Mouse (Mus musculus): ENCODE results near the gene Sec24d. TPM values are rescaled to one million over a fixed set of nuclear protein-coding genes. Genes with fewer than 3 reads are reported as not detected.

Gene Sec24d
- 53.1 and 55.6 TPM in 2 replicates for polyA plus RNA-seq (2015; fragmentation: Nextera tagmentation; extraction: Ambion mirVana)

DNA sequence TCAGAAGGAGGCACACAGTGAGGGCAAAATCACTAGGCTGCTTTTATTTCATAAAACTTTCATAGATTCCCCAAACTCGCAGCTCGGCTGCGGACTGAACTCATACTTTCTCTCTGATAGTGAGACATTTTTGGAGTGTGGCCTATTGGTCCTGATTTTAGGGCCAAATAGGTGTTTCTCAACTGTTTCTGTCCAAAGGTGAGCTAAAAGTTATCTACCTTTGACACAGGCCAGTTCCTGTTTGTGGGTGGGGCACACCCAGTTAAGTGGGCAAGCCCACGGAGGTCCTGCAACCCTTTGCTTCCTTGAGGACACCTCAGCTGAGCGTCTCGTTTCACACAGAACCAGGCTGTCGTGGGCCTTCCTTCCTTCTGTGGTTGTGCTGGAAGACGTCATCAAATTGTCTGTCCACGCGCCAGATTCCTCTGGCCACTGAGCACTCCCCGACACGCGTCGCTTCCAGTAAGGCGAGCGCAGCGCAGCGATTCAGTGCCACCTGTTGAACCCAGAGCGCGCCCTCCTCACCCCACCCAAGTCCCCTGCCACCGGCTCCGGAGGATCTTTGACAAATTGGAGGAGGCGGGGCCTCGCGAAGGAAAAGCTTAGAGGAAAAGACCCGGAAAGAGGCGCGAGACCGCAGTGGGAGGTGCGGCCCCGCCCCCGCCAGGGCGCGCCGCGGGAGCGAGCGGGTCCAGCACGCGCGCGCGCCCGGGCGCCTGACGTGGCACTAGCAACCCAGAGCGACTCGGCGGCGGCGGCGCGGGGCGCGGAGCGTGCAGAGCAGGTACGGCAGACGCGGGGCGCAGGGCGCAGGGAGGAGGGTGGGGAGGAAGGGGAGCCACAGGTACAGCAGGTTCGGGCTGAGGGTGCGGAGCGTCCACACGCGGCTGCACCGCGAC is at the start of gene Sec24d:
Gene Sec24d (plus strand): TSS at position 703 of the 899 bp plus-strand sequence.
- Histone ChIP-seq H3K9me3 (ENCODE audit: control insufficient read depth, low read length) (no peaks in the 10 kb centered on the region), H3K27me3 (ENCODE audit: control insufficient read depth, insufficient read depth, low read length) (no peaks in the 10 kb centered on the region), H3K4me1 (replicated peaks; ENCODE audit: control insufficient read depth, insufficient read depth) (no peaks in the 10 kb centered on the region), H3K4me3 (ENCODE audit: low read depth, low read length) (peak within 1 kb of the TSS; percentile 79), H3K4me2 (replicated peaks; ENCODE audit: low read depth) (peak within 1 kb of the TSS; percentile 75), H3K36me3 (ENCODE audit: control insufficient read depth, insufficient read depth, low read length) (peaks cover 6% of the 10 kb centered on the region), H3K9ac (ENCODE audit: low read length) (peak within 1 kb of the TSS; percentile 85), H3K27ac (replicated peaks) (peak within 1 kb of the TSS; percentile 91)
- no peak for TF ChIP-seq CTCF (IDR thresholded peaks at IDR 0.05; ENCODE audit: low read depth)
- TF ChIP-seq EP300 (optimal IDR thresholded peaks at IDR 0.05) = no peak
- DNase-seq (ENCODE audit: low spot score) (peak; percentile 93), ATAC-seq (ENCODE audit: low FRiP score, low TSS enrichment) (peak; percentile 93)
- 2% methylated on average over 65 of the region's 68 CpGs for WGBS

DNA sequence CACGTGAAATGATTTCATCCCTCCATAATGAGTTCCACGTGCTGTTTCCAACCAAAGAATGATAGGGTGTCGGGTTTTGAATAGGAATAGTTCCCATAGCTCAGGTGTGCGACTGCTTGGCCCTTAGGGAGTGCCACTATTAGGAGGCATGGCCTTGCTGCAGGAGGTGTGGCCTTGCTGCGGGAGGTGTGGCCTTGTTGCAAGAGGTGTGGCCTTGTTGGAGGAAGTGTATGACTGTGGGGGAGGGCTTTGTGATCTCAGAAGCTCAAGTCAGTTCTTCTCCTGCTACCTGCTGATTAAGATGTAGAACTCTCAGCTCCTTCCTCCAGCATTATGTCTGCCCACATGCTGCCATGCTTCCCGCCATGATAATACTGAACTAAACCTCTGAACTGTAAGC is 48.6 kb upstream of the Sec24d start:
- ATAC-seq (ENCODE audit: low FRiP score, low TSS enrichment) = peak; percentile 74; the same call in 1 of the 2 replicates

DNA sequence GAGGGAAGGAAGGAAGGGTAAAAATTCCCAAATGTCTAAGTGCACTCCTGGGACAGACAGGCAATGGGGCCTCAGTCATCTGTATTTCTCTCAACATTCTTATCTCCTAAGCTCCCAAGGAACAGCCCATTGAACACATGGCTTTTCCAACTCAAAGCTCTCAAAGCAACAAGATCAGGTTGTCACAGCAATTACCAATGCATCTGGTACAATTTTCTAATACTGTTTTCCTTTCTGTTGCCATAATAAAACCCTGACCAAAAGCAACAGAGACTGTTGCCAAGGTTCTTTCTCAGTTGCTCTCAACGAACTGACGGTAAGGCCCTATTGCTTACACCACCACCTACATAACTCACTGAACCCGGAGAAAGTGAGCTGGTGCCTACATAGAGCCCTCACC is 40.0 kb upstream of the Sec24d start:
- WGBS = 81% methylated on average over 3 of the region's 3 CpGs
- H3K4me1 ChIP-seq (replicated peaks; ENCODE audit: control insufficient read depth, insufficient read depth) = no peaks in the 10 kb centered on the region
- no peak overlapping the region for H3K4me2 ChIP-seq (replicated peaks; ENCODE audit: low read depth)

More for the DNA sequence above, 48.6 kb upstream of the Sec24d start:
- 54% methylated on average over 6 of the region's 6 CpGs for WGBS
- TF ChIP-seq CTCF (IDR thresholded peaks at IDR 0.05; ENCODE audit: low read depth) = no peak
- no peak for TF ChIP-seq EP300 (optimal IDR thresholded peaks at IDR 0.05)
- DNase-seq (ENCODE audit: low spot score) = peak; percentile 36
- Histone ChIP-seq H3K36me3 (ENCODE audit: control insufficient read depth, insufficient read depth, low read length) (no peaks in the 10 kb centered on the region), H3K4me3 (ENCODE audit: low read depth, low read length) (no peak overlapping the region), H3K9ac (ENCODE audit: low read length) (no peak overlapping the region), H3K27me3 (ENCODE audit: control insufficient read depth, insufficient read depth, low read length) (no peaks in the 10 kb centered on the region), H3K4me1 (replicated peaks; ENCODE audit: control insufficient read depth, insufficient read depth) (no peaks in the 10 kb centered on the region), H3K4me2 (replicated peaks; ENCODE audit: low read depth) (no peak overlapping the region), H3K9me3 (ENCODE audit: control insufficient read depth, low read length) (no peaks in the 10 kb centered on the region), H3K27ac (replicated peaks) (no peak overlapping the region)

DNA sequence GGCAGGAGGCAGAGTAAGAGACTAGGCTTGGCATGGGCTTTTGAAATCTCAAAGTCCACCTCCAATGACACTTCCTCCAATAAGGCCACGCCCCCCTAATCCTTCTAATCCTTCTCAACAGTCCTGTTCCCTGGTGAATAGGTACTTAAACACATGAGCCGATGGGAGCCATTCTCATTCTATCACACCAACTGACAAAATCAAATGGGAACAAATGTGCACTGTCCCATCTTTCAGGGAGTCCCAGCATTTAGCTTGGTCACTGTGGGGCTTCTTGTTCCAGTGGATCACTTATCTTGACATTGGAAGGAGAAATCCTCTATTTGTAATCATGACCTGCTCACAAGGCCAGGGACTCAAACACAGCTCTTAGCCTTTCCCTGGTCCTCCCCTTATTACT is 35.6 kb upstream of the Sec24d start:
- ATAC-seq (ENCODE audit: low FRiP score, low TSS enrichment) = no peak
- Histone ChIP-seq H3K4me3 (ENCODE audit: low read depth, low read length) (no peak overlapping the region), H3K4me2 (replicated peaks; ENCODE audit: low read depth) (no peak overlapping the region), H3K9me3 (ENCODE audit: control insufficient read depth, low read length) (no peaks in the 10 kb centered on the region), H3K36me3 (ENCODE audit: control insufficient read depth, insufficient read depth, low read length) (no peaks in the 10 kb centered on the region), H3K27ac (replicated peaks) (no peak overlapping the region), H3K4me1 (replicated peaks; ENCODE audit: control insufficient read depth, insufficient read depth) (no peaks in the 10 kb centered on the region), H3K9ac (ENCODE audit: low read length) (no peak overlapping the region), H3K27me3 (ENCODE audit: control insufficient read depth, insufficient read depth, low read length) (no peaks in the 10 kb centered on the region)
- no peak for DNase-seq (ENCODE audit: low spot score)
- 82% methylated on average over 2 of the region's 2 CpGs for WGBS
- no peak for TF ChIP-seq EP300 (optimal IDR thresholded peaks at IDR 0.05)
- TF ChIP-seq CTCF (IDR thresholded peaks at IDR 0.05; ENCODE audit: low read depth) = no peak

More for the DNA sequence above, 40.0 kb upstream of the Sec24d start:
- Histone ChIP-seq H3K36me3 (ENCODE audit: control insufficient read depth, insufficient read depth, low read length) (no peaks in the 10 kb centered on the region), H3K27ac (replicated peaks) (no peak overlapping the region), H3K27me3 (ENCODE audit: control insufficient read depth, insufficient read depth, low read length) (no peaks in the 10 kb centered on the region), H3K4me3 (ENCODE audit: low read depth, low read length) (no peak overlapping the region), H3K9me3 (ENCODE audit: control insufficient read depth, low read length) (no peaks in the 10 kb centered on the region), H3K9ac (ENCODE audit: low read length) (no peak overlapping the region)
- no peak for ATAC-seq (ENCODE audit: low FRiP score, low TSS enrichment)
- TF ChIP-seq CTCF (IDR thresholded peaks at IDR 0.05; ENCODE audit: low read depth) (no peak), EP300 (optimal IDR thresholded peaks at IDR 0.05) (no peak)
- no peak for DNase-seq (ENCODE audit: low spot score)

DNA sequence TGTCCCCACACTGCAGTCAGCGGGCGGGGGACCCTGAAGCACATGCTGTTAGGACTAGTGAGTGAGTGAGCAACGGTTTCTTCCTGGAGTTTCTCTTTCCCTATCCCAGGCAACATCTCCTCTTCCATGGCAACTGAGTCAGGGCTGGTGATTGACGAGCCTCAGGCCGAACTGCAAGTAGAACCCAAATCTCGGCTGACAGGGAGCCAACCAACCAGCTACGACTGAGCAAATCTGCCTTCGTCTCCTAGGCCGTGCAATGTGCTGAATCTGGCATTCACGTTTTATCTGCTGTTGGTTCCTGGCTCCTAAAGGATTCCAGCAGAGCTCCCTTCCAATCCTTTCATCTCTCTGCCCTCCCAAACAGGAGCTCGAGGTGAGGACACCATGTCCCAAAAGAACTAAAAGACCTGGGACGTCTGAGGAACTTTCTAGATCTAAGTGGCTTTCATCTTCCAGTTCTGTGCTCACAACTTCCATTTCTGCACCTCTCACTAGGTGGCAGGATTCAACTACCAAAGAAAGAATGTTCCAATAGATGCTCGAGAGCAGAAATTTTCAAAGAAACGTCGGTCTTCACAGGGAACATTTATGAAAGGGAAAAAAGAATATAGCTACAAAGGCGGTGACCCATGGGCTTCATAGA is 32.9 kb upstream of the Sec24d start:
- H3K27me3 ChIP-seq (ENCODE audit: control insufficient read depth, insufficient read depth, low read length) = no peaks in the 10 kb centered on the region
- peak overlapping the region; percentile 45 for H3K27ac ChIP-seq (replicated peaks)
- H3K4me3 ChIP-seq (ENCODE audit: low read depth, low read length) = peak overlapping the region; percentile 28
- H3K9me3 ChIP-seq (ENCODE audit: control insufficient read depth, low read length) = no peaks in the 10 kb centered on the region
- no peak for DNase-seq (ENCODE audit: low spot score)
- ATAC-seq (ENCODE audit: low FRiP score, low TSS enrichment) = peak; percentile 44; the same call in 1 of the 2 replicates
- no peak for TF ChIP-seq EP300 (optimal IDR thresholded peaks at IDR 0.05)
- TF ChIP-seq CTCF (IDR thresholded peaks at IDR 0.05; ENCODE audit: low read depth) = peak; percentile 82
- no peaks in the 10 kb centered on the region for H3K4me1 ChIP-seq (replicated peaks; ENCODE audit: control insufficient read depth, insufficient read depth)
- WGBS = 23% methylated on average over 16 of the region's 16 CpGs
- peak overlapping the region; percentile 44 for H3K4me2 ChIP-seq (replicated peaks; ENCODE audit: low read depth)
- peak overlapping the region; percentile 47 for H3K9ac ChIP-seq (ENCODE audit: low read length)
- H3K36me3 ChIP-seq (ENCODE audit: control insufficient read depth, insufficient read depth, low read length) = no peaks in the 10 kb centered on the region
